Mouse (Mus musculus) embryonic facial prominence, embryonic 11.5 days (tissue): ENCODE data around the gene Ccdc74a. TPM values are rescaled to one million over a fixed set of nuclear protein-coding genes. Genes with fewer than 3 reads are reported as not detected.
"Not testable (repeated sequence)": the region's sequence is repeated elsewhere in the genome, so short reads cannot be mapped to it uniquely, and the experiment has no call there.

Experiments used
- ATAC-seq: fragments of 200-750 bp; cut with Nextera tagmentation; replicated peaks from 2 replicates; pipeline ENCODE4 v1.8.0; 2017; ENCODE audit warnings: low read depth; ENCODE audit not compliant: insufficient number of reproducible peaks, low FRiP score, low TSS enrichment
- DNase-seq: peaks from one replicate; pipeline ENCODE4 v3.0.0-alpha.2; 2015; ENCODE audit warnings: low spot score
- H3K27ac ChIP-seq: fragments of 300-500 bp; sonication (generic); replicated peaks from 2 replicates; pipeline ENCODE4 v1.5.1; 2014; ENCODE audit warnings: mild to moderate bottlenecking, low read depth, low read length, control low read depth
- H3K27me3 ChIP-seq: fragments of 300-500 bp; sonication (generic); 2 replicates; pipeline ENCODE4 v1.6.1; 2014; ENCODE audit warnings: mild to moderate bottlenecking, low read length, moderate library complexity, mixed read lengths; ENCODE audit not compliant: control insufficient read depth, insufficient read depth
- H3K36me3 ChIP-seq: fragments of 300-500 bp; sonication (generic); replicated peaks from 2 replicates; pipeline ENCODE4 v1.6.1; 2014; ENCODE audit warnings: low read depth, mild to moderate bottlenecking, low read length, moderate library complexity, mixed read lengths; ENCODE audit not compliant: control insufficient read depth, insufficient read depth
- H3K4me1 ChIP-seq: fragments of 300-500 bp; sonication (generic); 2 replicates; pipeline ENCODE4 v1.6.1; 2014; ENCODE audit warnings: low read length, mixed read lengths; ENCODE audit not compliant: control insufficient read depth, insufficient read depth
- H3K4me2 ChIP-seq: fragments of 300-500 bp; sonication (generic); 2 replicates; pipeline ENCODE4 v1.6.1; 2014; ENCODE audit warnings: low read depth, mild to moderate bottlenecking, control low read depth, low read length, moderate library complexity
- H3K4me3 ChIP-seq: fragments of 300-500 bp; sonication (generic); 2 replicates; pipeline ENCODE4 v1.5.1; 2014; ENCODE audit warnings: low read depth, low read length, control low read depth
- H3K9ac ChIP-seq: fragments of 300-500 bp; sonication (generic); replicated peaks from 2 replicates; pipeline ENCODE4 v1.6.1; 2014; ENCODE audit warnings: mild to moderate bottlenecking, control low read depth, low read length
- H3K9me3 ChIP-seq: fragments of 300-500 bp; sonication (generic); replicated peaks from 2 replicates; pipeline ENCODE4 v1.6.1; 2016; ENCODE audit warnings: mild to moderate bottlenecking, low read length, inconsistent platforms, mixed read lengths; ENCODE audit not compliant: control insufficient read depth
- WGBS: fragments of 180-500 bp; shearing (Covaris S2); extraction: QIAGEN DNeasy Blood & Tissue Kit; methylation state at CpG from one replicate; pipeline ENCODE4 v1.1.7; 2014; 5-methylcytosine and 5-hydroxymethylcytosine counted together
- polyA plus RNA-seq: library from polyadenylated mRNA; unstranded; fragments of >200 nt; fragmentation: Nextera tagmentation; extraction: Ambion mirVana; gene quantifications from 2 replicates; pipeline ENCODE4 v1.2.1, GENCODE M21; 2014

Gene Ccdc74a
- polyA plus RNA-seq, result 5.0 and 5.6 TPM in 2 replicates

GRCm38 (mm10) chr16:17646310-17647114, at the start of gene Ccdc74a:
TSS of gene Ccdc74a (plus strand) at chr16:17646470.
- no peak within 1 kb of the TSS for H3K27ac ChIP-seq
- peak within 1 kb of the TSS; percentile 91 for H3K4me2 ChIP-seq
- H3K36me3 ChIP-seq, result peaks cover 9% of the 10 kb centered on the region
- WGBS, result 3% methylated on average over 65 of the region's 65 CpGs
- peak within 1 kb of the TSS; percentile 58 for H3K4me3 ChIP-seq
- peak within 1 kb of the TSS; percentile 70 for H3K9ac ChIP-seq
- H3K9me3 ChIP-seq, result no peaks in the 10 kb centered on the region
- no peaks in the 10 kb centered on the region; the same call in 1 of the 2 replicates for H3K4me1 ChIP-seq
- DNase-seq (peak; percentile 89), ATAC-seq (peak; percentile 94)
- H3K27me3 ChIP-seq, result no peaks in the 10 kb centered on the region

DNA sequence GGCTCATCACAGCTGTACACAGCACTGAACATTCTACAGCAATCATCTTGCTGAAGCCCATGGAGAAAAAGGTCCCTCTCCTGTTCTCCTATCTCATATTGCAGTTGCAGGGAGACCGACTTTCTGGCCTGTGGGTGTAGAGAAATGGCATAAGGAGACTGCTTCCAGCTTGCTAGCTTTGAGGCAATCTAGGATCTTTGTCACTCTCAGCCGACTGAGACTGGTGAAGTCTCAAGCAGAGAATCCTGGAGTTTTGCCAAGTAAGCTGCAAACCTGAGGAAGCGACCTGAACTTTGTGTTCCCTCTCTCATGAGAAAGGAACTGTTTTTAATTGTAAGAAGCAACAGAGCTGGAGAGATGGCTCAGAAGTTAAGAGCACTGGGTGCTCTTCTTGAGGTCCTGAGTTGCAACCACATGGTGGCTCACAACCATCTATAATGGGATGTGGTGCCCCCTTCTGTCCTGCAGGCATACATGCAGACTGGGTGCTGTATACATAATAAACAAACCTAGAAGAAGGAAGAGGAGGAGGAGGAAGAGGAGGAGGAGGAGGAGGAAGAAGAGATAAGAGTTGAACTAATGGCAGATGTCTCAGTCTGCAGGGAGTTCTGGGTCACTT, 45.2 kb upstream of the Ccdc74a start:
- WGBS, result 62% methylated on average over 3 of the region's 3 CpGs
- DNase-seq, result no peak
- Histone ChIP-seq H3K9ac (no peak overlapping the region), H3K9me3 (no peaks in the 10 kb centered on the region), H3K36me3 (no peaks in the 10 kb centered on the region), H3K27ac (no peak overlapping the region), H3K27me3 (no peaks in the 10 kb centered on the region), H3K4me3 (no peak overlapping the region), H3K4me1 (no peaks in the 10 kb centered on the region), H3K4me2 (no peak overlapping the region)
- ATAC-seq, result no peak

DNA sequence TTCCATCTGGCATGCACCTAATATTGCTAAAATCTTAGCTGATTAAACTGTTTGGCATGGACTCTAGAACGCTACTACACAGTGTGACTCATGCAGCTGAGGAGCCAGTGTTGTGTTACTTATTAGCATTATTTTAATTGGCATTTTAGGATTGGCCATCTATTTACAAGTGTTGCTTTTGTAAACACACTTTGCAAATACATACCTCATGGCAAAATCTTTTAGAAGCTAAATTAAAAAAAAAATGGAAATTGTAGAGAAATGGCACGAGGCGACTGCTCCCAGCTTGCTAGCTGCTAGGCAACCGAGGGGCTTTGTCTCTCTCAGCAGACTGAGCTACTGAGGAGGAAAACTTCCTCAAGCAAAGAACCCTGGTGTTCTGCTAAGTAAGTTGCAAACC, 41.3 kb upstream of the Ccdc74a start:
- ATAC-seq (no peak), DNase-seq (no peak)
- H3K36me3 ChIP-seq, result no peaks in the 10 kb centered on the region
- 76% methylated on average over 4 of the region's 4 CpGs for WGBS
- H3K4me1 ChIP-seq, result no peaks in the 10 kb centered on the region
- no peaks in the 10 kb centered on the region for H3K9me3 ChIP-seq
- no peak overlapping the region for H3K9ac ChIP-seq
- H3K4me2 ChIP-seq, result no peak overlapping the region
- no peaks in the 10 kb centered on the region for H3K27me3 ChIP-seq
- no peak overlapping the region for H3K4me3 ChIP-seq
- no peak overlapping the region for H3K27ac ChIP-seq

DNA sequence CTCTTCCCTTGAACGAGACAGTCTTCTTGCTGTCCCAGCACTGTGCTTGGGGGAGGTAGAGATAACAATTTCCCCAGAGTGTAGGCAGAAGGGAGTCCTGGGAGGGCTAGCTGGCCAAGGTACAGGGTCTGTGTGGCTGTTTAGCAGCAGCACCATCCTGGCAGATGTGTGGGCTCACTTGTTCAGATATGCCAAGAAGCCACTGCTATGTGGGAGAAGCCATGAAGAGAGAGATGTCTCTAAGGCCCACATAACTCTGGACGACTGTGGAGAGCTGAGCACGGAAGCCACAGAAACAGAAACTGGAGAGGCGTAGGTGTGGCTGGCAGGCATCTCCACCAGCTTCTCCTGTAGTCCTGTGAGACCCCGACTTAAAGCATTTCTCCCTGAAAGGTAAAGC, 40.6 kb upstream of the Ccdc74a start:
- no peaks in the 10 kb centered on the region for H3K27me3 ChIP-seq
- no peak for ATAC-seq
- 75% methylated on average over 5 of the region's 5 CpGs for WGBS

GRCm38 (mm10) chr16:17611383-17611782, 34.9 kb upstream of the Ccdc74a start:
- H3K9me3 ChIP-seq, result no peaks in the 10 kb centered on the region
- no peak for ATAC-seq
- no peak overlapping the region for H3K4me3 ChIP-seq
- H3K9ac ChIP-seq, result no peak overlapping the region
- DNase-seq, result no peak
- H3K27me3 ChIP-seq, result no peaks in the 10 kb centered on the region
- H3K36me3 ChIP-seq, result no peaks in the 10 kb centered on the region
- H3K4me2 ChIP-seq, result no peak overlapping the region
- H3K27ac ChIP-seq, result no peak overlapping the region
- 79% methylated on average over 4 of the region's 4 CpGs for WGBS
- no peaks in the 10 kb centered on the region for H3K4me1 ChIP-seq

More for the DNA sequence above, 40.6 kb upstream of the Ccdc74a start:
- Histone ChIP-seq H3K9ac (no peak overlapping the region), H3K9me3 (no peaks in the 10 kb centered on the region), H3K4me2 (no peak overlapping the region), H3K36me3 (no peaks in the 10 kb centered on the region), H3K27ac (no peak overlapping the region), H3K4me1 (no peaks in the 10 kb centered on the region), H3K4me3 (no peak overlapping the region)
- DNase-seq, result no peak

- not testable (repeated sequence) for H3K9me3 ChIP-seq, H3K36me3 ChIP-seq, ATAC-seq, H3K4me1 ChIP-seq, H3K9ac ChIP-seq, H3K27me3 ChIP-seq, DNase-seq, H3K4me2 ChIP-seq, H3K27ac ChIP-seq, H3K4me3 ChIP-seq
- WGBS, result 88% methylated on average over 6 of the region's 6 CpGs
Observed at GRCm38 (mm10) chr16:17614740-17615139, 31.5 kb upstream of the Ccdc74a start.

GRCm38 (mm10) chr16:17616212-17616611, 30.1 kb upstream of the Ccdc74a start:
- WGBS, result 82% methylated on average over 5 of the region's 5 CpGs
- H3K9me3 ChIP-seq, result no peaks in the 10 kb centered on the region
- ATAC-seq (no peak), DNase-seq (no peak)
- H3K9ac ChIP-seq, result no peak overlapping the region
- H3K27me3 ChIP-seq, result no peaks in the 10 kb centered on the region
- no peak overlapping the region for H3K27ac ChIP-seq
- no peaks in the 10 kb centered on the region; the same call in 1 of the 2 replicates for H3K4me1 ChIP-seq
- H3K4me2 ChIP-seq, result no peak overlapping the region
- H3K4me3 ChIP-seq, result no peak overlapping the region
- no peaks in the 10 kb centered on the region for H3K36me3 ChIP-seq

DNA sequence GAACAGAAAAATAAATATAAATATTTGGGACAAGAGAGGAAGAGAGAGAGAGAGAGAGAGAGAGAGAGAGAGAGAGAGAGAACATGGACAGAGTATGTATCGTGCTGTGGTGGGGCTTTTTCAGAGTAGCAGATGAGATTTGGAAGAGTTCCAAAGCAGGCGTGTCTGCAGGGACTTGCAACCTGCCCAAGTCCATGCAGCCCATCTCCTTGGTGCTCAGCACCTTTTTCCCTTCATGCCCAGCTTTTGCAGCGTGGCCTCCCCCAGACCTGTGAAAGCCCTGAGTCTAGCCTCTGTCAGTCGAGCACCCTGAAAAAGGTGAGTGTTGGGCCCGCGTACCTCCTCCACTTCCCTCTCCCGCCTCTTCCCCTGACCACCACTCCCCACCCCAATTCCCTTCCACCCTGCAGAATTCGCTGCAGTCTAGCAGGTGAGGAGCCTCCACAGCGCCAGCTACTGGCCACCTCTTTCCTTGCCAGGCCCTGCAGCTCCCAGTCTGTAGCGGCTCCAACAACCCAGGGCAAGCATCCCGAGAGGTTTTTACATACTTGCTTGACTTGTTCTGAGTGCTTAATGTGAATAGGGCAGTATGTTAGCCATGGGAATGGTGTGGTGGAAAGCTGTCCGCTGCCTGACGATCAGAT, 28.2 kb upstream of the Ccdc74a start:
- H3K9me3 ChIP-seq, result no peaks in the 10 kb centered on the region
- no peaks in the 10 kb centered on the region for H3K27me3 ChIP-seq
- H3K4me3 ChIP-seq, result no peak overlapping the region
- H3K36me3 ChIP-seq, result no peaks in the 10 kb centered on the region
- ATAC-seq (no peak), DNase-seq (peak; percentile 70)
- 18% methylated on average over 13 of the region's 13 CpGs for WGBS
- H3K9ac ChIP-seq, result no peak overlapping the region
- no peak overlapping the region for H3K4me2 ChIP-seq
- H3K27ac ChIP-seq, result no peak overlapping the region
- H3K4me1 ChIP-seq, result no peaks in the 10 kb centered on the region; the same call in 1 of the 2 replicates
